Mouse (Mus musculus) heart, postnatal 0 days (tissue): Measurements from ENCODE around the gene Myrip.

Experiments
- CTCF ChIP-seq: IDR thresholded peaks from 2 replicates; pipeline ENCODE4 v1.5.1; 2016; ENCODE audit warnings: antibody characterized with exemption, control low read depth, low read depth
- EP300 ChIP-seq: IDR thresholded peaks from 2 replicates; pipeline ENCODE4 v1.6.1; 2016; ENCODE audit warnings: antibody characterized with exemption, low read depth

- TF ChIP-seq CTCF = peak; percentile 78
- TF ChIP-seq EP300 = no peak
Measured at GRCm38 (mm10) chr9:120415504-120415903, 114.2 kb downstream of the Myrip start.
